Mouse (Mus musculus) left cerebral cortex, postnatal 25 days (tissue): Measurements from ENCODE around the gene Nxnl1. TPM values are rescaled to one million over a fixed set of nuclear protein-coding genes. Genes with fewer than 3 reads are reported as not detected.
A peak's percentile ranks its signal among the peaks of the same experiment; 100 is the strongest.

Experiments
- DNase-seq, 2 experiments: peaks; one replicate each; pipeline ENCODE4 v3.0.0; 2022; ENCODE audit warnings: low spot score in 2 of 2, mixed read lengths in 1 of 2
- intact Hi-C: fragments of 180-260 bp; cut with DNase I; formaldehyde crosslinking; loops from one replicate; pipeline ENCODE4 v1.15.1; 2025
- total RNA-seq, 2 experiments: library from RNA; stranded (reverse); gene quantifications; 2 replicates each; pipeline ENCODE4 v1.2.3; 2021

Gene Nxnl1
- total RNA-seq, 2 experiments from 2014 or later: 0.16 TPM; not detected in 1

- intact Hi-C loops: no loop called here
- no peak for DNase-seq
Observed at GRCm38 (mm10) chr8:71591017-71591416, 24.6 kb upstream of the Nxnl1 start.

- no peak for DNase-seq
- intact Hi-C loops: no loop called here
Observed at GRCm38 (mm10) chr8:71588762-71589161, 22.4 kb upstream of the Nxnl1 start.

GRCm38 (mm10) chr8:71586891-71587290 lies 20.5 kb upstream of the Nxnl1 start:
- DNase-seq: no peak

GRCm38 (mm10) chr8:71580201-71580600 lies 13.8 kb upstream of the Nxnl1 start:
- no peak for DNase-seq
- intact Hi-C loops: no loop called here

More at GRCm38 (mm10) chr8:71586891-71587290, 20.5 kb upstream of the Nxnl1 start:
- intact Hi-C loops: no loop called here

- intact Hi-C loops: no loop called here
- no peak for DNase-seq
Observed at GRCm38 (mm10) chr8:71579476-71579875, 13.1 kb upstream of the Nxnl1 start.

- no peak for DNase-seq
- intact Hi-C loops: no loop called here
Observed at GRCm38 (mm10) chr8:71579009-71579408, 12.6 kb upstream of the Nxnl1 start.

- DNase-seq: no peak
- intact Hi-C loops: no loop called here
Observed at GRCm38 (mm10) chr8:71577856-71578387, 11.5 kb upstream of the Nxnl1 start.

GRCm38 (mm10) chr8:71575020-71575419 lies 8.6 kb upstream of the Nxnl1 start:
- no peak for DNase-seq
- intact Hi-C loops: no loop called here

GRCm38 (mm10) chr8:71574426-71574825 lies 8.0 kb upstream of the Nxnl1 start:
- intact Hi-C loops: no loop called here

GRCm38 (mm10) chr8:71572847-71573633 lies 6.6 kb upstream of the Nxnl1 start:
- intact Hi-C loops: no loop called here
- DNase-seq: peak; percentile 78 to 86

More at GRCm38 (mm10) chr8:71574426-71574825, 8.0 kb upstream of the Nxnl1 start:
- DNase-seq: no peak

- DNase-seq: no peak
- intact Hi-C loops: no loop called here
Observed at GRCm38 (mm10) chr8:71572077-71572476, 5.7 kb upstream of the Nxnl1 start.

- DNase-seq: peak; percentile 96 to 99
- intact Hi-C loops: no loop called here
Observed at GRCm38 (mm10) chr8:71570291-71570954, 4.0 kb upstream of the Nxnl1 start.

GRCm38 (mm10) chr8:71569366-71570290 lies 3.2 kb upstream of the Nxnl1 start:
- intact Hi-C loops: loop anchor here (2.0 kb wide), 1 partner anchor 23 kb away; the partner anchor contains the start of gene Pgls
- DNase-seq: peak; percentile 92 to 95

GRCm38 (mm10) chr8:71568941-71569340 lies 2.5 kb upstream of the Nxnl1 start:
- no peak for DNase-seq
- intact Hi-C loops: loop anchor here (2.0 kb wide), 1 partner anchor 24 kb away; the partner anchor contains the start of gene Pgls

- intact Hi-C loops: loop anchor here (2.0 kb wide), 1 partner anchor 24 kb away; the partner anchor contains the start of gene Pgls
- DNase-seq: peak; percentile 51 to 63
Observed at GRCm38 (mm10) chr8:71568387-71568937, 2.1 kb upstream of the Nxnl1 start, which contains the start of gene Slc27a1. Gene Slc27a1, plus strand, starts transcription at chr8:71568882.

- intact Hi-C loops: no loop called here
- DNase-seq: no peak
Observed at GRCm38 (mm10) chr8:71567587-71567986, 1.2 kb upstream of the Nxnl1 start.

GRCm38 (mm10) chr8:71563992-71564391 lies 2.4 kb downstream of the Nxnl1 start:
- no peak for DNase-seq
- intact Hi-C loops: no loop called here

- peak; percentile 55 to 67 for DNase-seq
- intact Hi-C loops: no loop called here
Observed at GRCm38 (mm10) chr8:71562751-71563150, 3.6 kb downstream of the Nxnl1 start.

GRCm38 (mm10) chr8:71561401-71561800 lies 5.0 kb downstream of the Nxnl1 start:
- no peak for DNase-seq
- intact Hi-C loops: loop anchor here (1.0 to 2.0 kb wide), 3 partner anchors 35 to 99 kb away; no protein-coding TSS in a partner anchor
